Comparison of ENCODE assay signal across 17 mouse cellular contexts in the genomic region with DNA sequence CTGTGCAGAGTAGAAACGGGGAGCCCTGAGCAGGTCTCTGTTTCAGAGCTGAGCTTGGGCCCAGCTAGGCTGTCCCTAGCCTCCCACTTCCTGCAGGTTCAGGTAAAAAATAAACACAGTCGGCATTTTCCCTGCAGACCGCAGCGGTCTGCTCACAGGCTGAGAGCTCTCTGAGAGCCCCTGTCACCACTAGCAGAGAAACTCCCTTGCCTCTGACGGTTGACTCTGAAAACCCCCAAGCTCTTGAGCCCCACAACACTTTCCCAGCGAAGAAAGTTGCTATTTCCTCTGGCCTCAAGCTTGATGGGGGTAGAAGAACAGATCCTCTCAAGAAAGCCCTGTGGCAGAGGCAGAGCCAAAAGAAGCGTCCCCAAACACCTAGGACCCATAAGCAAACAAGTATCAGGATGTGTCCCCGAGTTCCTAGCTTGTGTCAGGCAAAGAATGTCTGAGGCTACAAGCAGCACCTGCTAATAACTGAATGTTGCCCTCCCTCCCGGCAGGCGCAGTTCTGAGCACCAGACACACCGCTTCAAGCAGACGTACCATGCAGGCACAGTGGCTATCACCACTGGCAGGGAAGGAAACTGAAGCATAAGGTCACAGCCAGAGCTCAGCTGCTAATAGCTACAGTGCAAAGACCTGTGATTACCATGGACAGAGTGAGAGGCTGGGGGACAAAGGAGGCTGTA. TPM values are rescaled to one million over a fixed set of nuclear protein-coding genes. Genes with fewer than 3 reads are reported as not detected.
DNase-seq lines count a peak whose midpoint lies in the region; ATAC-seq lines count a peak whose summit lies in the region.
"Had no signal": no experiment of that assay in that cellular context is flagged by ENCODE, and none has a peak within 500 bp of the region (broad histone marks: within the 10 kb centered on the region; RNA-seq: fewer than 3 reads in every experiment).

No protein-coding gene starts in this region.

- H3K4me2 ChIP-seq in neural tube, embryonic 11.5 days (ENCODE audit: low read depth) = no peak overlapping the region
- H3K4me2 ChIP-seq in neural tube, embryonic 15.5 days = no peak overlapping the region
- H3K4me2 ChIP-seq: embryonic facial prominence, embryonic 15.5 days; neural tube, embryonic 12.5 days had no signal

- DNase-seq in heart, embryonic 10.5 days (ENCODE audit: low spot score) = no peak
- DNase-seq in heart, postnatal 25 days (ENCODE audit: low spot score) = no peak
- peak; percentile 5 for DNase-seq in neural tube, embryonic 11.5 days (ENCODE audit: low spot score)
- DNase-seq in lung, postnatal 10 days = peak; percentile 10
- DNase-seq in thymus, postnatal 25 days = peak; percentile 71
- no peak for DNase-seq in frontal cortex, postnatal 14 days (ENCODE audit: low spot score in 2 of 2)
- DNase-seq: cerebellum, adult 9-11 months; kidney, adult 9 months; right cerebral cortex, postnatal 14 days had no signal

- H3K9me3 ChIP-seq in heart, embryonic 10.5 days = no peaks in the 10 kb centered on the region
- H3K9me3 ChIP-seq in neural tube, embryonic 11.5 days (ENCODE audit: control insufficient read depth, low read length) = no peaks in the 10 kb centered on the region
- H3K9me3 ChIP-seq in neural tube, embryonic 15.5 days (replicated peaks) = no peaks in the 10 kb centered on the region
- H3K9me3 ChIP-seq: embryonic facial prominence, embryonic 15.5 days; hindbrain, embryonic 10.5 days; neural tube, embryonic 12.5 days had no signal

- 42% methylated on average over 12 of the region's 12 CpGs for WGBS in heart, embryonic 10.5 days
- 78% methylated on average over 12 of the region's 12 CpGs for WGBS in neural tube, embryonic 11.5 days
- 73% methylated on average over 12 of the region's 12 CpGs for WGBS in neural tube, embryonic 15.5 days

- H3K4me1 ChIP-seq in heart, embryonic 10.5 days = peaks cover 59% of the 10 kb centered on the region
- H3K4me1 ChIP-seq in neural tube, embryonic 11.5 days (ENCODE audit: control insufficient read depth, insufficient read depth, low read length) = no peaks in the 10 kb centered on the region
- peaks cover 17% of the 10 kb centered on the region for H3K4me1 ChIP-seq in neural tube, embryonic 15.5 days
- H3K4me1 ChIP-seq: neural tube, embryonic 12.5 days had no signal

- ATAC-seq in neural tube, embryonic 11.5 days (ENCODE audit: insufficient read depth, low FRiP score, low TSS enrichment) = no peak
- no peak for ATAC-seq in neural tube, embryonic 15.5 days (ENCODE audit: low FRiP score)
- no peak for ATAC-seq in megakaryocyte-erythroid progenitor cell, adult 5-6 weeks (replicated peaks; ENCODE audit: low FRiP score, low TSS enrichment, poor library complexity, severe bottlenecking)

- H3K27ac ChIP-seq in heart, embryonic 10.5 days = peak overlapping the region; percentile 64
- H3K27ac ChIP-seq in neural tube, embryonic 11.5 days (ENCODE audit: low read depth, low read length) = no peak overlapping the region
- no peak overlapping the region for H3K27ac ChIP-seq in neural tube, embryonic 15.5 days (replicated peaks)
- H3K27ac ChIP-seq: embryonic facial prominence, embryonic 15.5 days; hindbrain, embryonic 10.5 days; neural tube, embryonic 12.5 days had no signal

- intact Hi-C loops in heart, postnatal 25 days (cut with DNase I) = no loop called here

- peak overlapping the region; percentile 29; the same call in 1 of the 2 replicates for H3K4me3 ChIP-seq in heart, embryonic 10.5 days
- no peak overlapping the region for H3K4me3 ChIP-seq in neural tube, embryonic 11.5 days (ENCODE audit: low read depth, low read length)
- no peak overlapping the region for H3K4me3 ChIP-seq in neural tube, embryonic 15.5 days (replicated peaks)
- H3K4me3 ChIP-seq: embryonic facial prominence, embryonic 15.5 days; hindbrain, embryonic 10.5 days; neural tube, embryonic 12.5 days had no signal

- no peaks in the 10 kb centered on the region for H3K27me3 ChIP-seq in heart, embryonic 10.5 days (ENCODE audit: insufficient read depth, poor library complexity, severe bottlenecking)
- no peaks in the 10 kb centered on the region for H3K27me3 ChIP-seq in neural tube, embryonic 11.5 days (ENCODE audit: control insufficient read depth, insufficient read depth, low read length)
- no peaks in the 10 kb centered on the region for H3K27me3 ChIP-seq in neural tube, embryonic 15.5 days (replicated peaks)
- H3K27me3 ChIP-seq: embryonic facial prominence, embryonic 15.5 days; neural tube, embryonic 12.5 days had no signal

- H3K9ac ChIP-seq in neural tube, embryonic 11.5 days (ENCODE audit: low read length) = no peak overlapping the region
- H3K9ac ChIP-seq in neural tube, embryonic 15.5 days (replicated peaks) = no peak overlapping the region
- H3K9ac ChIP-seq: embryonic facial prominence, embryonic 15.5 days had no signal

- H3K36me3 ChIP-seq in heart, embryonic 10.5 days = no peaks in the 10 kb centered on the region; the same call in 1 of the 2 replicates
- no peaks in the 10 kb centered on the region for H3K36me3 ChIP-seq in neural tube, embryonic 11.5 days (ENCODE audit: control insufficient read depth, insufficient read depth, low read length)
- H3K36me3 ChIP-seq in neural tube, embryonic 15.5 days = no peaks in the 10 kb centered on the region
- H3K36me3 ChIP-seq: embryonic facial prominence, embryonic 15.5 days; hindbrain, embryonic 10.5 days; neural tube, embryonic 12.5 days had no signal

RNA-seq across cellular contexts. Expression of gene Tcf7, which starts 17.1 kb away (rescaled TPM):
- polyA plus RNA-seq in heart, embryonic 10.5 days (2016; fragmentation: Nextera tagmentation; extraction: Ambion mirVana) = 7.6 and 11.5 TPM in 2 replicates
- total RNA-seq in heart, postnatal 25 days (2021) = under 1 TPM; 0.70 to 0.75 TPM
- polyA plus RNA-seq in neural tube, embryonic 11.5 days (2014; fragmentation: Nextera tagmentation; extraction: Ambion mirVana) = 10.6 and 12.7 TPM in 2 replicates
- polyA plus RNA-seq in neural tube, embryonic 15.5 days (2015; fragmentation: Nextera tagmentation; extraction: Ambion mirVana) = 5.0 and 50.9 TPM in 2 replicates
- 12.1 and 19.1 TPM in 2 replicates for total RNA-seq in megakaryocyte-erythroid progenitor cell, adult 5-6 weeks (2014; fragmentation: Nextera tagmentation)
- total RNA-seq in megakaryocyte-erythroid progenitor cell, adult 5-6 weeks (2017) = 3.6 and 10.0 TPM in 2 replicates

RNA-seq across cellular contexts. Expression of gene Skp1a, which starts 34.0 kb away (rescaled TPM):
- polyA plus RNA-seq in heart, embryonic 10.5 days (2016; fragmentation: Nextera tagmentation; extraction: Ambion mirVana) = 516 and 546 TPM in 2 replicates
- total RNA-seq in heart, postnatal 25 days (2021) = 100 to 1,000 TPM; 236 to 255 TPM
- polyA plus RNA-seq in neural tube, embryonic 11.5 days (2014; fragmentation: Nextera tagmentation; extraction: Ambion mirVana) = 915 and 972 TPM in 2 replicates
- 1,008 and 1,082 TPM in 2 replicates for polyA plus RNA-seq in neural tube, embryonic 15.5 days (2015; fragmentation: Nextera tagmentation; extraction: Ambion mirVana)
- total RNA-seq in megakaryocyte-erythroid progenitor cell, adult 5-6 weeks (2014; fragmentation: Nextera tagmentation) = 186 and 213 TPM in 2 replicates
- total RNA-seq in megakaryocyte-erythroid progenitor cell, adult 5-6 weeks (2017) = 282 and 332 TPM in 2 replicates

RNA-seq across cellular contexts. Expression of gene Olfr1371, which starts 52.0 kb away (rescaled TPM):
- polyA plus RNA-seq in heart, embryonic 10.5 days (2016; fragmentation: Nextera tagmentation; extraction: Ambion mirVana) = not detected in 2 replicates
- not detected for total RNA-seq in heart, postnatal 25 days (2021)
- polyA plus RNA-seq in neural tube, embryonic 11.5 days (2014; fragmentation: Nextera tagmentation; extraction: Ambion mirVana) = not detected in 2 replicates
- polyA plus RNA-seq in neural tube, embryonic 15.5 days (2015; fragmentation: Nextera tagmentation; extraction: Ambion mirVana) = not detected in 2 replicates
- not detected in 2 replicates for total RNA-seq in megakaryocyte-erythroid progenitor cell, adult 5-6 weeks (2014; fragmentation: Nextera tagmentation)
- not detected in 2 replicates for total RNA-seq in megakaryocyte-erythroid progenitor cell, adult 5-6 weeks (2017)
- total RNA-seq: layer of hippocampus, postnatal 10 days; megakaryocyte progenitor cell, adult 5-6 weeks had no signal
- polyA plus RNA-seq: embryonic facial prominence, embryonic 15.5 days; hindbrain, embryonic 10.5 days; limb, embryonic 14.5 days; neural tube, embryonic 12.5 days had no signal

Comparison
In these comparisons a context has a peak if more than half of its experiments do, and no peak if none do; other contexts are left out.
1. DNase-seq: peak in neural tube, embryonic 11.5 days (single experiment), lung, postnatal 10 days (single experiment) and thymus, postnatal 25 days (single experiment); none in heart, embryonic 10.5 days (single experiment), heart, postnatal 25 days (single experiment) and frontal cortex, postnatal 14 days (0 of 2).